Mouse (Mus musculus) G1E (cell line): ENCODE measurements around the gene Snx21.

ENCODE experiments used
- CTCF ChIP-seq: IDR thresholded peaks from 2 replicates; pipeline ENCODE4 v1.5.1; 2012; ENCODE audit warnings: low read depth, low read length, inconsistent platforms, mixed read lengths
- GATA1 ChIP-seq: IDR thresholded peaks from 2 replicates; pipeline ENCODE4 v1.6.1; 2012; ENCODE audit warnings: borderline replicate concordance, low read length, inconsistent platforms, mixed read lengths
- POLR2AphosphoS5 ChIP-seq: IDR thresholded peaks from 2 replicates; pipeline ENCODE4 v1.6.1; 2012; ENCODE audit warnings: low read depth, low read length, inconsistent platforms; ENCODE audit not compliant: insufficient replicate concordance
- TAL1 ChIP-seq: conservative IDR thresholded peaks from 2 replicates; pipeline ENCODE4 v1.6.1; 2012; ENCODE audit warnings: low read depth, low read length, inconsistent platforms, mixed read lengths

GRCm38 (mm10) chr2:164757841-164758240 is 27.8 kb upstream of the Snx21 start:
- TF ChIP-seq POLR2AphosphoS5 (no peak), CTCF (no peak), GATA1 (no peak), TAL1 (no peak)
